Mouse (Mus musculus) gastrocnemius, postnatal 14 days (tissue): ENCODE data around the gene Dus3l. TPM values are rescaled to one million over a fixed set of nuclear protein-coding genes. Genes with fewer than 3 reads are reported as not detected.

Source experiments
- DNase-seq: peaks from one replicate; pipeline ENCODE4 v3.0.0; 2021; ENCODE audit warnings: mixed read lengths
- intact Hi-C: fragments of 180-260 bp; cut with DNase I; formaldehyde crosslinking; loops from one replicate; pipeline ENCODE4 v1.15.1; 2025; ENCODE audit warnings: low total_unique reads
- long read RNA-seq, 2 experiments: library from polyadenylated mRNA; stranded (forward); transcript quantifications; one replicate each; pipeline ENCODE4 v2.0.0; 2021
- total RNA-seq, 2 experiments: library from RNA; stranded (reverse); gene quantifications; 2 replicates each; pipeline ENCODE4 v1.2.3; 2021

Gene Dus3l
- total RNA-seq = 10 to 100 TPM; 12.9 to 13.2 TPM
- long read RNA-seq, experiment 1, transcript Dus3l-201 (13 exons, 2,025 nt) = major isoform, 19 of 24 reads
- long read RNA-seq, experiment 1, partial matches to known transcripts = 1 of 24 reads
- long read RNA-seq, experiment 1, other reads (novel, unspliced or antisense) = 2 of 24 reads
- long read RNA-seq, experiment 2, transcript Dus3l-201 (13 exons, 2,025 nt) = major isoform, 18 of 31 reads
- long read RNA-seq, experiment 2, partial matches to known transcripts = 3 of 31 reads
- long read RNA-seq, experiment 2, other reads (novel, unspliced or antisense) = 8 of 31 reads

- peak; percentile 86 for DNase-seq
- intact Hi-C loops = no loop called here
These were observed at the start of gene Dus3l for GRCm38 (mm10) chr17:56764474-56765354. Gene Dus3l, plus strand, starts transcription at chr17:56764757.

- intact Hi-C loops = no loop called here
- no peak for DNase-seq
These were observed 49.2 kb upstream of the Dus3l start for GRCm38 (mm10) chr17:56715360-56715759.

GRCm38 (mm10) chr17:56715914-56716654 lies 48.5 kb upstream of the Dus3l start:
- DNase-seq = no peak
- intact Hi-C loops = no loop called here

GRCm38 (mm10) chr17:56716655-56717362 lies 47.7 kb upstream of the Dus3l start:
- peak; percentile 94 for DNase-seq
- intact Hi-C loops = no loop called here

GRCm38 (mm10) chr17:56717363-56718058 lies 47.0 kb upstream of the Dus3l start, which contains the start of the genes Ndufa11 and Vmac:
Gene Ndufa11, plus strand, starts transcription at chr17:56717767.
Gene Vmac, minus strand, starts transcription at chr17:56718022.
- intact Hi-C loops = no loop called here
- DNase-seq = peak; percentile 96

GRCm38 (mm10) chr17:56722441-56722840 lies 42.1 kb upstream of the Dus3l start:
- DNase-seq = peak; percentile 73
- intact Hi-C loops = loop anchor here (5.0 kb wide), 1 partner anchor 35 kb away; the partner anchor contains the start of gene Nrtn

- no peak for DNase-seq
These were observed 41.0 kb upstream of the Dus3l start for GRCm38 (mm10) chr17:56723419-56724161.

GRCm38 (mm10) chr17:56727029-56727649 lies 37.4 kb upstream of the Dus3l start:
- no peak for DNase-seq
- intact Hi-C loops = no loop called here

More at GRCm38 (mm10) chr17:56723419-56724161, 41.0 kb upstream of the Dus3l start:
- intact Hi-C loops = loop anchor here (5.0 kb wide), 1 partner anchor 34 kb away; the partner anchor contains the start of gene Nrtn

- intact Hi-C loops = no loop called here
- DNase-seq = no peak
These were observed 36.9 kb upstream of the Dus3l start for GRCm38 (mm10) chr17:56727659-56728058.

- intact Hi-C loops = no loop called here
- DNase-seq = peak; percentile 37
These were observed 36.4 kb upstream of the Dus3l start for GRCm38 (mm10) chr17:56728117-56728516.

- DNase-seq = no peak
- intact Hi-C loops = no loop called here
These were observed 35.4 kb upstream of the Dus3l start for GRCm38 (mm10) chr17:56729151-56729550.

- no peak for DNase-seq
- intact Hi-C loops = no loop called here
These were observed 34.9 kb upstream of the Dus3l start for GRCm38 (mm10) chr17:56729656-56730055.

- no peak for DNase-seq
- intact Hi-C loops = no loop called here
These were observed 28.0 kb upstream of the Dus3l start for GRCm38 (mm10) chr17:56736534-56736933.

- DNase-seq = no peak
These were observed 26.3 kb upstream of the Dus3l start for GRCm38 (mm10) chr17:56738221-56738620.

GRCm38 (mm10) chr17:56740118-56740787 lies 24.3 kb upstream of the Dus3l start:
- intact Hi-C loops = no loop called here
- DNase-seq = no peak

More at GRCm38 (mm10) chr17:56738221-56738620, 26.3 kb upstream of the Dus3l start:
- intact Hi-C loops = no loop called here

- intact Hi-C loops = no loop called here
- no peak for DNase-seq
These were observed 23.8 kb upstream of the Dus3l start for GRCm38 (mm10) chr17:56740788-56741160.

- no peak for DNase-seq
- intact Hi-C loops = no loop called here
These were observed 20.4 kb upstream of the Dus3l start for GRCm38 (mm10) chr17:56744173-56744572.
